Mouse (Mus musculus) midbrain, embryonic 15.5 days (tissue): ENCODE measurements around the gene Vps13c. TPM values are rescaled to one million over a fixed set of nuclear protein-coding genes. Genes with fewer than 3 reads are reported as not detected.

Experiments
- ATAC-seq: fragments of 200-750 bp; cut with Nextera tagmentation; replicated peaks from 2 replicates; pipeline ENCODE4 v1.8.0; 2017; ENCODE audit warnings: moderate TSS enrichment
- H3K27ac ChIP-seq: fragments of 300-500 bp; sonication (generic); 2 replicates; pipeline ENCODE4 v1.5.1; 2015; ENCODE audit warnings: mild to moderate bottlenecking, inconsistent platforms
- H3K27me3 ChIP-seq: fragments of 300-500 bp; sonication (generic); replicated peaks from 2 replicates; pipeline ENCODE4 v1.6.1; 2015; ENCODE audit warnings: inconsistent platforms
- H3K36me3 ChIP-seq: fragments of 300-500 bp; sonication (generic); replicated peaks from 2 replicates; pipeline ENCODE4 v1.6.1; 2015; ENCODE audit warnings: inconsistent platforms
- H3K4me1 ChIP-seq: fragments of 300-500 bp; sonication (generic); 2 replicates; pipeline ENCODE4 v1.6.1; 2015; ENCODE audit warnings: inconsistent platforms
- H3K4me2 ChIP-seq: fragments of 300-500 bp; sonication (generic); 2 replicates; pipeline ENCODE4 v1.6.1; 2015; ENCODE audit warnings: inconsistent platforms, mild to moderate bottlenecking, moderate library complexity
- H3K4me3 ChIP-seq: fragments of 300-500 bp; sonication (generic); 2 replicates; pipeline ENCODE4 v1.5.1; 2015; ENCODE audit warnings: mild to moderate bottlenecking, inconsistent platforms
- H3K9ac ChIP-seq: fragments of 300-500 bp; sonication (generic); 2 replicates; pipeline ENCODE4 v1.6.1; 2015; ENCODE audit warnings: mild to moderate bottlenecking, inconsistent platforms
- H3K9me3 ChIP-seq: fragments of 300-500 bp; sonication (generic); 2 replicates; pipeline ENCODE4 v1.6.1; 2016; ENCODE audit warnings: inconsistent platforms
- WGBS: fragments of 180-500 bp; shearing (Covaris S2); methylation state at CpG from one replicate; pipeline ENCODE4 v1.1.7; 2015; ENCODE audit warnings: mixed read lengths; 5-methylcytosine and 5-hydroxymethylcytosine counted together
- polyA plus RNA-seq: library from polyadenylated mRNA; unstranded; fragments of >200 nt; fragmentation: Nextera tagmentation; extraction: Ambion mirVana; gene quantifications from 2 replicates; pipeline ENCODE4 v1.2.1, GENCODE M21; 2015

Gene Vps13c
- polyA plus RNA-seq, 1 experiment from 2014 or later, result 12.8 TPM

DNA sequence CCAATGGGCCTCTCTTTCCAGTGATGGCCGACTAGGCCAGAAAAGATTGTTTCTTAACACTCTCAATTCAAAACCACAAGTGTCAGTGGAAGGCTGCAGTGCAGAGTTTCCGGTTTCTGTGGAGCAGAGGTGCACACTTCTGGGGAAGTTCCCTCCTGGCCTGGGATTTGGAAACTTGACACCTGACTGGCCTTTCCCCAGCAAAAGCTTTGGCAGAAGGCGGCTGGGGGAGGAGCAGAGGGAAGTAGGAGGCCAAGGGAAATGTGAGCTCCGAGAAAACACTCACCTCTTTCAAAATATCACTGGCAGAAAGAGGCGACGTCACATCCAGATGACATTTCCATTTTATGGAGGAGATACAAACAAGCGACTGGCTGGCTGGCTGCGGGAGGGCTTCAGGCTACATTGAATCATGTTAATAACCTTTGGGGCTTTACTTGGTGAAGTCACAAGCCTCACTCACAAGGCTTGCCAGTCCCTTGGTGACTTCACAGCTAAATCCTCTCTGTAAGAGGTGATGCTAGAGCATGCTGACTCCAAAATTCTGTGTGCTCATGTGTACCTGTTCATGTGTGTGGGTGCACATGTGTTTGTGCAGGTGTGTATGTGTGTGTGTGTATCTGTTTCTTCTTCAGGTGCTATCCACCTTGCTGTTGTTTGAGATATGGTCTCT lies 26.4 kb upstream of the Vps13c start:
- Histone ChIP-seq H3K9me3 (no peaks in the 10 kb centered on the region), H3K4me2 (no peak overlapping the region), H3K4me3 (no peak overlapping the region), H3K36me3 (no peaks in the 10 kb centered on the region), H3K27ac (no peak overlapping the region), H3K27me3 (no peaks in the 10 kb centered on the region), H3K9ac (no peak overlapping the region), H3K4me1 (0 out of 2 replicates have a peak, but pooled peaks cover 3% of the 10 kb centered on the region)
- no peak for ATAC-seq
- 18% methylated on average over 8 of the region's 8 CpGs for whole genome bisulfite sequencing

DNA sequence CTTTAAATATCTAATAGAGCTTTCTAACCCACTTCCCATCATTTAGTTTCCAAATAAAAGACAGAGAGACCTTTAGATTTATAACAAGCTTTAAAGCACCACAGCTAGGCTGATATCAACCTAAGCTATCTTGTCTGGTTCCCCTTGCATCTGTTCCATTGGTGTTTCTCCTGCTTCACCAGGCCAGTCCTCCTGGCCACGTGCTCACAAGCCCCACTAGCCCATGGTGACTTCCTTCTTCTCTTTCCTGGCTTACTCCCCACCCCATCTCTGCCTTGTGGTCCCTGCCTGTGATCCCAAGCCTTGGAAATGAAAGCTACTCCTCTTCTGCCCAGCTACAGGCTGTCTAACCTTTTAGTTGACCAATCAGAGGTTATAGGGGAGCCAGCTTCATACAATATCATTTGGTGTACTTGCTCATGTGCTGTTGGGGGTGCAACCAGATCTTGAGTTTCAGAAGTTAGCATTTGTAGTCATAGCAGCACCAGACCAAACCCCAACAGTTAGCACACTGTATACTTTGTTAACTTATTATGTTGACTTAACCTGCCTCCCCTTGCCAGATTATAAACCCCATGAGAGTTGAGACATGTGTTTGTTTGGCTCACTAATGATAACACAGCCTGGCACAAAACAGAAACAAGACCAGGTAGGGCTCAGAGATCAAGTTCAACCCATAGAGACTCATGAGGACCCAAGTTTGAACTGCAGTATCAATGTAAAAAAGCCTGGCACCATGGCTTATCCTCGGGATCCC lies 23.8 kb upstream of the Vps13c start:
- Histone ChIP-seq H3K4me2 (no peak overlapping the region), H3K9me3 (no peaks in the 10 kb centered on the region), H3K36me3 (no peaks in the 10 kb centered on the region), H3K27ac (no peak overlapping the region), H3K9ac (no peak overlapping the region), H3K4me3 (no peak overlapping the region), H3K27me3 (no peaks in the 10 kb centered on the region), H3K4me1 (no peaks in the 10 kb centered on the region)
- WGBS, result 79% methylated on average over 2 of the region's 2 CpGs
- ATAC-seq, result no peak

DNA sequence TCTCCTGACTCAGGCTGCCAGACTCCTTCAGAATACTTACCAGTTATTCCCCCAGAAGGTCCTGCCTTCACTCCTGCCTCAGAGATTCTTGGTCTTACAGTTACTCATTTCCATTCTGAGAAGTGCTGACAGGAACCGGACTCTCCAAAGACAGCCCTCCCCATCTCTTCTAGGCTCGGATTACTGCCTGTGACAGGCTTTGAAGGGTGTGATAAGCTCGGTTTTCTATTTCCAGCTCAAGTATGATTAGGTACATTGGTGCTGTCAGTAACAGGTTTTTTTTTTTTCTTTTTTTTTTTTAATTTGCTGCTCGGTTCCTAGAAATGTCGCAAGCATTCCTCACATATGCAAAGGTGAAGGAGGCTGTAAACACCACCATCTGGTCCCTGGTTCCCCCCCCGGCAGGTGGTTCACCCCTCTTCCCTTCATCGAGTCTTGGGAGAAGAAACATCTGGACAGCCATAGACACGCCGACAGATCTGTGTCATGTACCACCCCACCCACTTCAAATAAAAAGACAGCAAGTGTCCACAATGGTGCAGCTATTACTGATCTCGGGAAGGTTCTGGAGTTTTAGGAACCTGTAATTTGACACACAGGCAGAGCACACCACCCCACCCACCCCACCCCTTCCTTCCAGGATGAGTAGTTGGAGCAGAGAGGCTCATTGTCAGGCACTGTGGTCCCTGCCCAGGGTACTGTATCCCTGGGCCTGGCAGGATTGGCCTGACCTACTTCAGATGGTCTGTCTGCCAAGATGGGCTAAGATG lies 22.1 kb upstream of the Vps13c start:
- H3K9me3 ChIP-seq, result no peaks in the 10 kb centered on the region
- H3K36me3 ChIP-seq, result no peaks in the 10 kb centered on the region
- WGBS, result 62% methylated on average over 10 of the region's 10 CpGs
- H3K4me1 ChIP-seq, result no peaks in the 10 kb centered on the region
- no peak overlapping the region for H3K27ac ChIP-seq
- ATAC-seq, result no peak
- no peaks in the 10 kb centered on the region for H3K27me3 ChIP-seq
- no peak overlapping the region for H3K4me2 ChIP-seq
- H3K4me3 ChIP-seq, result no peak overlapping the region
- H3K9ac ChIP-seq, result no peak overlapping the region

DNA sequence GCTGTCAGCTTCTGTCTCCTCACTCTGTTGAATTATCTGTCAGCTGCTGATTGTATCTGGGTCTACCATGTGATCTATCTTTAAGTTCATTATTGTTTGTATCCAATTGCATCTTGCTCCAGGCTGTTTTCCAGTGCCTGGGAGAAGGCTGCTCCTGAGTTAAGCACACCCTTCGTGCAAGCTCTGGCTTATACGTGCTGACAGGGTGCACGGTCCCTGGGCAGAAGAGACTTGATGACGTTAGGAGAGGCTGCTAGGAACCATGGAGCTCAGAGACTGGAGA lies 21.6 kb upstream of the Vps13c start:
- no peaks in the 10 kb centered on the region for H3K9me3 ChIP-seq
- no peak overlapping the region for H3K4me2 ChIP-seq
- 91% methylated on average over 4 of the region's 4 CpGs for WGBS
- no peak overlapping the region for H3K9ac ChIP-seq
- H3K27ac ChIP-seq, result no peak overlapping the region
- H3K4me1 ChIP-seq, result no peaks in the 10 kb centered on the region
- H3K36me3 ChIP-seq, result no peaks in the 10 kb centered on the region
- no peaks in the 10 kb centered on the region for H3K27me3 ChIP-seq
- no peak overlapping the region for H3K4me3 ChIP-seq
- ATAC-seq, result no peak

DNA sequence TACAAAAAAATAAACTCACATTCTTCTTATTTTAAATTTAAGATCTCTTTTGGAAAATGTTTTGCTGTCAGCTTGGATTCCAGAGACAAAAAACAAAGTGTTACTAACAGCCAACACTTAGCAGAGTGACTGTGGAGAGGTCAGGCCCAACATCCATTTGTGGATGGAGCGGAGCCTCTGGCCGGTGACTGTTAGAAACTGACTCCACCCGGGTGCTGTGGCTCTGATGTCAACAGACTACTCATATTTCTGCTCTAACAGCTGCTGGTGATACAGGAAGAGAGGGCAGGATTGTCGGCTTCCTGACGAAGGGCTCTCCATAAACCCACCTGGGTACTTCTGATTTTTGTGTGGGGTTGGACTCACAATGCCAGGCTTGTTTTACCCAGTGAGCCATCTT lies 17.1 kb upstream of the Vps13c start:
- Histone ChIP-seq H3K9me3 (no peaks in the 10 kb centered on the region), H3K36me3 (no peaks in the 10 kb centered on the region), H3K4me1 (no peaks in the 10 kb centered on the region), H3K4me2 (no peak overlapping the region), H3K4me3 (no peak overlapping the region), H3K27me3 (no peaks in the 10 kb centered on the region), H3K27ac (no peak overlapping the region), H3K9ac (no peak overlapping the region)
- no peak for ATAC-seq
- WGBS, result 83% methylated on average over 5 of the region's 5 CpGs

DNA sequence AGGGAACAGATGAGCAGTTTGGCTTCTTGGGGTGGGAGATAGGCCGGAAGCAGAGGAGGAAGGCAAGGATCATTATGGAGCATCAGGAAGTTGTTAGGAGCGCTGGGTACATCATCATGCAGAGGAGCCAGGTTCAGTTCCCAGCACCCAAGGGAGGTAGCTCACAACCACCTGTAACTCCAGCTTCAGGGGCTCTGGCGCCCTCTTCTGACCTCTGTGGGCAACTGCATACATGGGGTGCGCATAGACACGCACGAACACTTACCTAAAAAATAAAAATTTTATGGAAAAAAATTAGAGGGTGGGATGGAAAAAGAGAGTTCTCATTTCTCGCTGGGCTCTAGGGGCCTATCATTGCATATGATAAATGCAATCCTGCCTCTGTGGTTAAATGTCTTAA lies 14.7 kb upstream of the Vps13c start:
- no peak overlapping the region for H3K4me2 ChIP-seq
- no peak for ATAC-seq
- H3K27ac ChIP-seq, result no peak overlapping the region
- H3K36me3 ChIP-seq, result no peaks in the 10 kb centered on the region
- peaks cover 3% of the 10 kb centered on the region; the same call in 1 of the 2 replicates for H3K4me1 ChIP-seq
- H3K9me3 ChIP-seq, result no peaks in the 10 kb centered on the region
- 89% methylated on average over 7 of the region's 7 CpGs for WGBS
- no peak overlapping the region for H3K4me3 ChIP-seq
- H3K9ac ChIP-seq, result no peak overlapping the region
- H3K27me3 ChIP-seq, result peaks cover 18% of the 10 kb centered on the region

DNA sequence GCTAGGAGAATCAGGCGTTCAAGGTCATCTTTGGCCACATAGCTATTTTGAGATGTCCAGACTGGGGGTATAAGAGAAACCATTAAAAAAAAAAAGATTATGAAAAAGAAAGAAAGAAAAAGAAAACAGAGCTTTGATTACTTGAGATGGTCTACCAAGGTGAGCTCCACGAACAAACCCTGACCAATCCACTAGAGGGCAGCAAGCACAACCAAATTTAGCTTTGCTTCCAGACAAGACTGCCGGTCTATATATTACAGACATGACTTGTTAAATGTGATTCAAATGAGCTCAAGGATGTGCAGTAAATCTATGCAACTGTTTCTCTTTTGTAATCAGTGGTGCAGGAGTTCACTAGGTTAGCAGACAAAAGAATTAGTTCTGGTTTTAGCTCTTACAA lies 12.0 kb upstream of the Vps13c start:
- Histone ChIP-seq H3K4me2 (no peak overlapping the region), H3K27me3 (peaks cover 42% of the 10 kb centered on the region), H3K4me1 (peaks cover 21% of the 10 kb centered on the region), H3K9me3 (no peaks in the 10 kb centered on the region), H3K9ac (no peak overlapping the region), H3K36me3 (no peaks in the 10 kb centered on the region), H3K27ac (no peak overlapping the region), H3K4me3 (no peak overlapping the region)
- 9% methylated on average over 3 of the region's 3 CpGs for WGBS
- ATAC-seq, result no peak

DNA sequence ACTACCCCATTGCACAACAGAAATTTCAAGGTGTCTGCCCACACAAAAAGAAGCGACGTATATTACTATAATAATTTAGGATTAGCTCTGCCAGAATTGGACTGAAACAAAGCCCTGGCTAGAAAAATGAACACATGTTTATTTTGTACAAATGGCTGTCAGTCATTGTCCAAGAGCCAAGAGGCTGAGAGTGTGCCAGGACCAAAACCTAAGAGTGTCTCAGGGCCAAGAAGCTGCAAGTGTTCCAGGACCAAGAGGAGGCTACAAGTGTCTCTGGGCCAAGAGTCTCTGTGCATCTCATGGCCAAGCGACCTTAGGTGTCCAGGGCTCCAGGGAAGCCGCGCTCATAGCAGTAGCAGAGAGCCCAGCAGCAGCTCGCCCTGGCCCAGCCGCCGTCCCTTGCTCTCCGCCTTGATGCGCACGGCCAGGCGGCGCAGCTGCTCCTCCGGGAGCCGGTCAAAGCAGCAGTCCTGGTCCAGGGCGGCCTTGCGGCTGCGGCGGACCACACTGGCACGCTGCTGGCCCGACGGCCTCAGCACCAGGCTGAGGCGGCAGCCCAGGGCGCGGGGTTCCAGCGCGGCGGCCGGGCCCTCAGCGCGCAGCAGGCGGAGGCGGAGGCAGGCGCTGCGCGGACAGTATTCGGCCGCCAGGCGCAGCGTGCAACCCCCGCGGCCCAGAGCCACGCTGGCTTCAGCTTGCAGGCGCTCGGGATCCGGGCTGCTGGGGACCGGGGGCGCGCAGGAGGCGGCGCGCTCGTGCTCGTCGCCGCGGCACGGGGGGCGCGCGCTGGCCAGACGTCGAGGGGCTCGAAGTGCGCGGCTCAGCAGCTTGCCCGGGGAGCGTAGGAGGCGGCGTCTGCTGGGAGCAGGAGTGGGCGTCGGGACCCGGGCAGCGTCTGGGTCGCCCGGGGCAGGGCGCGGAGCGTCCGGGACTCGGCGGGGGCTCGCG lies 9.5 kb upstream of the Vps13c start:
- Histone ChIP-seq H3K9ac (peak overlapping the region; percentile 40), H3K4me1 (peaks cover 21% of the 10 kb centered on the region), H3K9me3 (no peaks in the 10 kb centered on the region), H3K27me3 (peaks cover 48% of the 10 kb centered on the region), H3K27ac (peak overlapping the region; percentile 23; the same call in 1 of the 2 replicates), H3K4me3 (peak overlapping the region; percentile 59), H3K36me3 (no peaks in the 10 kb centered on the region), H3K4me2 (peak overlapping the region; percentile 75)
- WGBS, result 2% methylated on average over 84 of the region's 84 CpGs
- ATAC-seq, result peak; percentile 84

DNA sequence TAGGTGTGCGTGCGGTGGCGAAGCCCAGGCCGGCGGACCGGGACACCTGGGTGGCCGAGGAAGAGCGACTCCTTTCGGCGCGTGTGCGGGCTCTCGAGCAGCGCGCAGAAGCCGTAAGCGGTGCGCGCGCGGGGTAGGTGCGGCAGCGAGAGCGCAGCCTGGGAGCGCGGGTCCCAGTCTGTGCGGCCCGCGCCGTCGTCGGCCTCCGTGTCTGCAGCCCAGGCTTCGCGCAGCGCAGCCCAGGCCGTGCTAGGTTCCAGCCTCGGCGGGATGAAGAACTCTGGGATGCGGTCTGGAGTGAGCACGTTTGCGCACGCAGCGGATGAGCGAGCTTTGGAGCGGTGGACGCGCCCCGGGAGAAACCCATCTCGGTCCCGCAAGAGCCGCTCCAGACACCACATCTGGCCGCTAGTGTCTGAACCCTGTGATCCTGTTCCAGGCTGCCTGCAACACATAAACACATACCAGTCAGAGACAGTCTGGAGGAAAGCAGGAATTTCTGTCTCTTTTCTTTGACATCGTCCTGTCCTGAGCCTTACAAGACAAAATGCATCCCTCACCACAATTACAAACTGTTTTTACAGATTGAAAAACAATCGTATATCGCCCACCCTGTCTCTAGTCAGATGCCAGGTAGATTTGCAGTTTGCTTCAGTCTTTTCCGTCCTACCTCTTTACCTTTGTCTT lies 8.7 kb upstream of the Vps13c start:
- Histone ChIP-seq H3K36me3 (no peaks in the 10 kb centered on the region), H3K4me1 (peaks cover 21% of the 10 kb centered on the region), H3K4me2 (peak overlapping the region; percentile 75), H3K27me3 (peaks cover 48% of the 10 kb centered on the region), H3K27ac (peak overlapping the region; percentile 23; the same call in 1 of the 2 replicates), H3K4me3 (peak overlapping the region; percentile 59), H3K9me3 (no peaks in the 10 kb centered on the region), H3K9ac (peak overlapping the region; percentile 40)
- 2% methylated on average over 57 of the region's 57 CpGs for WGBS
- peak; percentile 70 for ATAC-seq

DNA sequence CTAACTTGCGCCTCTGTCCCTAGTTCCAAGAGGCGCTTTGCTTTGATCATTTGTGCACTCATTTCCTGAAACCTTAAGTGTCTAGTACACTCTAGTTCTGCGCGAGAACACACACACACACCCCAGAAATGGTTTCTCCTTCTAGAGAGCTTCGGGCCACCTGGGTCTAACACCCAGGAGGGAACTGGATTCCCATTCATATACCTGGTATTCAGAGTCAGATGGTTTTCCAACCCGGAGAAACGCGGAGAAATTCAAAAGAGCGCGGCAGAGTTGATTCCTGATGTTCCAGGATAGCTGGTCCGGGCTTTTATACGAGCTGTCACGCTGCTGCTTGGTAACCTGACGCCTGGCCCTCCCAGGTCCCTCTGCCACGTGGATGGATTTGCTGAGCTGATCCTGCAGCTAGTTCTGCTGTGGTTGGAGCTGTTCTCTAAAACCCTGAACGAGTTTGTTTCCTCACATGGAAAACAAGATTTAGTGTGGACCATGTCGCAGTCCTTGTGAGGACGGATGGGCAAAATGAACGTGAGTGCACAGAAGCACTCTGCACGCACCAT lies 8.1 kb upstream of the Vps13c start, which contains the start of gene C2cd4a:
C2cd4a (minus strand) TSS at position 285 of the 560 bp plus-strand sequence.
- no peak for ATAC-seq
- Histone ChIP-seq H3K9me3 (no peaks in the 10 kb centered on the region), H3K4me2 (peak within 1 kb of the TSS; percentile 75), H3K9ac (peak within 1 kb of the TSS; percentile 40), H3K36me3 (no peaks in the 10 kb centered on the region), H3K27me3 (peaks cover 48% of the 10 kb centered on the region), H3K4me3 (peak within 1 kb of the TSS; percentile 59), H3K4me1 (peaks cover 21% of the 10 kb centered on the region), H3K27ac (peak within 1 kb of the TSS; percentile 23; the same call in 1 of the 2 replicates)
- 3% methylated on average over 20 of the region's 20 CpGs for WGBS

DNA sequence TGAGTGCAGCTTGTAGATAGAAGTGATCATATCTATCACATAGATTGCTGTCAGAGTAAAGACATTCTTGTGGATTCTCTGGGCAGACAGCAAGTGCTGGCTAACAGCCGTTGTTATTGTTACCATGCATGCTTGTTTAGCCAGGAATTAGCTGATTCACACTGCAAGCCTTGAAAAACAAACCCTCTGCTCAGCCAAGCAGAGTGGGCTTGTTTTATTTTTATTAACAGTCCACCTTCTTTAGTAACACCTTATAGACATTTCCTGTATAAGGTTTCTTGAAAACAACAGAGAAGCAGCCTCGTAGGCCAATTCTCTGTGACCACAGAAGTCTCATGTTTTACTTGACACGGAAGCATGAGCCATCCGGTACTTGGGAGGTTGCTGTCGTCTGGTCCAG lies 5.7 kb upstream of the Vps13c start:
- no peak overlapping the region for H3K27ac ChIP-seq
- no peak for ATAC-seq
- H3K9ac ChIP-seq, result no peak overlapping the region
- H3K4me1 ChIP-seq, result peaks cover 21% of the 10 kb centered on the region
- no peaks in the 10 kb centered on the region for H3K36me3 ChIP-seq
- H3K27me3 ChIP-seq, result peaks cover 40% of the 10 kb centered on the region
- WGBS, result 87% methylated on average over 5 of the region's 5 CpGs
- no peaks in the 10 kb centered on the region for H3K9me3 ChIP-seq
- H3K4me3 ChIP-seq, result no peak overlapping the region
- no peak overlapping the region for H3K4me2 ChIP-seq
